Mouse (Mus musculus): ENCODE measurements around the gene Tob2.

Gene Tob2

DNA sequence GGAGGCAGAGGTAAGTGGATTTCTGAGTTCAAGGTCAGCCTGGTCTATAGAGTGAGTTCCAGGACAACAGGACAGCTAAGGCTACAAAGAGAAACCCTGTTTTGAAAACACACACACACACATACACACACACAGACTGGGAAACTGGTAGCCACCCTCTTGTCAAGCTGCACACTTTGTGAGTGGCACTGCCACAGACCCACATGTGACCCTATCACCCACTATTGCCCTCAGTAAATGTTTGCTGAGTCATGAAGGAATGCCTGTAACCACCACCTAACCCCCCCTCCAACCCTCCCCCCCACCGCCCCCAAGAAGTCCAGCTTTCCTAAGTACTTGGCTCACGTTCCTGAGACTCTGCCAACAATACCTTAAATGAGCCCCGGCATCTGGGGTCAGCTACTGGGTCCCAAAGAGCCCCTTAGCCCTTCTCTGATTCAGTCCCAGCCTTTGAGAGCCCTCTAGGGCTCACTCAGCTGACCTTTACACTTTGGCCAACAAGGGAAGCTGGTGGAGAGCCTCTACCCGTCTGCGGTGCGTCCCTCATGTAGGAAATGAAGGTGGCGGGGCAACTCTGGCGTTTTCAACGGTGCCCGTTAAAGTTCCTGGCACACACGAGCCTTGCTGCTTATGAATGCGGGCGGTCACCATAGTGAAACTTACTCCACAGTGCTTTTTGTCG, 19.9 kb downstream of the Tob2 start:
- DNase-seq (ENCODE audit: low spot score) = no peak

DNA sequence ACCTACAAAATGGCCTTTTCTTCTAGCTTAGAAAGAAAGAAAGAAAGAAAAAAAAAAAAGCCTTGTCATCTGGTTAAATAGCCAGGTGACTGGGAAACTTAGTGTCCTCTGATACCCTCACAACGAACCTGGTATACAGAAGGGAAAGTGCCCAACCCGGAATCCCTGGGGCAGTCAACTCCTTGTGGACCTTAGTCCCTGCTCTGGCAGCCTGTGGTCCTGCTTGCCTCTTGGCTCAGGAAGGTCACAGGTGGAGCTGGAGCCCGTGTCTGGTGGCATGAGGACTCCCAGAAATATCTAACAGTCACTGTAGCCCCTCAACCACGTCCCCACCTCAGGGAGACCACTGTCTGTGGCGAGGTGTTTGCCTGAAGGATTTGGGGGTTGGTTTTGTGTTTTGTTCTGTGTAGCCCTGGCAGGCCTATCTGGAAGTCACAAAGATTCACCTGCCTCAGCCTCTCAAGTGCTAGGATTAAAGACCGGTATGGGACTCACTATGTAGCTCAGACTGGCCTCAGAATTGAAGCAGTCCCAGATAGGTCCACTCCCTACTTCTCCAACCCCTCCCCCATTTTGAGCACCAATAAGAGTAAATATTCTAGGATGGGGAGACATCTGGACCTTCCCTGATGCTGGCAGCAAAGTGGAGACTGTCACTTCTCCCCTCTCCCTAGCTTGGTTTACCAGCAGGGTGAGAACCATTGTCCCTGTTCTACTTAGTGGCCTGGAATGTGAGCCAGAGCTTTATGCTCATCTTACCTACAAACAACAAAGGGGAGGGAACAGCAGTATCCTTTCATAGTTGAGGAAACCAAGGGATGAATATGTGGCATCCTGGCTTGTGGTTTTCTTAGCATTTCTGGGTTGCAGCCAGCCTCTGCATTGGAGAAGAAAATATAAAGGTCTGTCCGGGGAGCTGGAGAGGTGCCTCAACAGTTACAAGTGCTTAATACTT, 21.4 kb downstream of the Tob2 start:
- no peak for DNase-seq (ENCODE audit: low spot score)

DNA sequence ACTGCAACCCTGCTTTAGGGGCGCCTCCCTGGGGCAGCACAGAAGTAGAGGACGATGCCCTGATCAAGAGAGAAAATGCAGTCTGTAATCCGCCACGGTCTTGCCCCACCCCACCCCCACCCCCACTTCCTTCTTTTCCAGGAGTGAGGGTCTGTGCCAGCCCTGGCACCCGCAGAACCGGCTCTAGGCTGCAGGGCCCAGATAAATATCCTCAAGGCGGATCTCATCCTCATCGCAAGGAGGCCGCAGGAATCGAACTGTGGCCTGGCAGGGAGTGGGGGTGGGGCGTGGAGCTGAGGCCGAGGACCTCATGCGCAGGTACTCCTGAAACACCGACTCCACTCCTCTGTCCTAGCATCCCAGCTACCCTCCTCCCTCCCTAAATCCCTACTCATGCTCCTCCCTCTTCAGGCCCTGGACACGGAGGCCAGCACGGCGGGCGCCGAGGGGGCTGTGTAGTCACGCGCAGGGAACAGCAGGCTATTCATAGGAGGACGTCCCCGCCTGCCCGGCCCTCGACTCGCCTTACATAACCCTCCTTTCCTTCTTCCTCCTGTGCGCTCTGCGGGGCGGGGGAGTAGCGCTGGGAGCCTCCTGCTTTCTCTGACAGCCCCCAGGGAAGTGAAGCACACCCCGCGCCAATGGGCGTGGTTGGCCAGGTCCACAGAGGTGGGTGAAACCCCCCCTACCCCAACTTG, 22.3 kb downstream of the Tob2 start:
- peak; percentile 86 for DNase-seq (ENCODE audit: low spot score)

DNA sequence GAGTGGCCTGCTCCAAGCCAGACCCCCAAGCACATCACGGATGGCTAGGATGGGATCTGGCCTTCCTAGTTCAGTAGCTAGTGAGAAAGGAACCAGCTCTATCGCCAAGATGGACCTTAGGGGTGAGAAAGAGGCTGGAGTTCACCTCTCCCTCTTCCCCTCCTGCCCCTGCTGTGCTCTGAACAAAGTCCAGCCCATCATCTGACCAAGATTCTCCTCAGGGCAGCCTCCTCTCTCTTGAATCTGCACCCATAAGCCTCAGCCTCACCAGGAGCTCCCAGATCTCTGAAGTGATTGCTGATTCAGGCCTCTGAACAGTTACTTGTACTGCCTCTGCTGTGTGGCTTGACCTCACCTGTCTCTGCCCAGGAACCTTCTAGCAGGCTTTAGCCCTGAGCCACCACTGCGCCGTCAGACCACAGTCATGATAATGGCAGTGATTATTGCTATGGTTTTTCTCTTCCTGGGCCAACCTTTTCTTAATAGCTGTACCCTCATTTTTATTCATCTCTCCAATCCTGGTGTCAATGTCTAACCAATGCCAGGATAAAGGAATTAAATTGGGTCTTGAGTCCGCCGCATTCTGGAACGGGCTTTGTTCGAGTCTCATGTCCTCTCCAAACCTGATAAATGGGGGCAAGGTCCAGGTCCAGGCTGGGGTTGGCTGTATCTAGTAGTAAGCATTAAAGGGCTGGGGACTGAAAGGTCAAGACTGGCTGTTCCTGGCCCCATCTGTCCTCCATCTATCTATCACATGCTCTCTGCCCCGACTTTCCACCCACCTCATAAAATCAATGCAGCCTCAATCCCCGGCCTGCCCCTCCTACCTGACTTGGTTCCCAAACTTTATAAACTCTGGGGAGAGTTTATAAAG, 23.4 kb downstream of the Tob2 start:
- no peak for DNase-seq (ENCODE audit: low spot score)

DNA sequence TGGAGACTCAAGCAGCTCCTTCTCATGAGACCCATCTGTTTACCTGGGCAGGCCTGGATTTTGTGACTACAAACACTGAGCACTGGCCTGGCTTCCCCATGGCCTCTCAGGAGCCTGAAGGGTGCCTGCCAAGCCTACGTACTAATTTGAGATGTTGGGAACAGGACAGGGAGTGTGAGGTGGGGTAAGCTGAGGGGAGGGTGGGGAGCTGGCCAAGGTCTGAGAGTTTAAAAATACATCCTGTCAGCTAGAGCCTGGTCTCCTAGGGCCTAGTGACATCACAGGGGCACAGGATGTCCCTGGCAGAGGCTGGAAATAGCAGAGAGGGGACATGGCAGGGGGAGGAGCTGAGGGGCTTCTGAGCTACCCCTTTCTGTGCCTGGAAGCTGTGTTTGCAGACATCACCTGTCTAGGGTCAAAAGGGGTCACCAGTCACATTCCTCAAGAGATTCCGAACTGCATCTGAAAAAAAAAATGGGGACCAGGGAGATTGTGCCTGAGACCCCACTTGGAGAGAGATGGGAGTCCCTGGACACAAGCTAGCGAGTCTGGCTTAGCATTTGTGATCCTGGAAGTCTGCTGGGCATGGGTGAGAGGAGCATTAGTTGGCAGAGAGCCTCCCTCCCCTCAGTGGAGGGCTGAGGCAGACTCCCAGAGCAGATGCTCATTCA, 24.3 kb downstream of the Tob2 start:
- no peak for DNase-seq (ENCODE audit: low spot score)

DNA sequence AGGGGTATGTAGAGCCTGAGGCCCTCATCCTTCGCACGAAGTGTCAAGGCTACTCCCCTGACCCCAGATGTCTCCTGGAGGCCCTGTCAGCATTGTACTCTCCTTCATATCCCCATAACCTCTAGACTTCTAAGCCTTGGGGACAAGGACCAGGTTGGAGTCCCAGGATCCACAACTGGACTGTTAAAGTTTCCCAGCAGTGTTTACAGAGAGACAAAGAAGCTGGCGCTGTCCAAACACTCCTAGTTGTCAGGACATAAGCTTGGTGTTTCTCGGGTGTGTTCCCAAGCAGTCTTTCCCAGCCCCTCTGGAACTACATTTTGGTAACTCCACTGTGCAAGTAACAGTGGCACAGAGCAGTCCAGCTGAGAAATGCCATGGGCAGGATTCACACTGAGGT, 25.1 kb downstream of the Tob2 start:
- DNase-seq (ENCODE audit: low spot score) = no peak

DNA sequence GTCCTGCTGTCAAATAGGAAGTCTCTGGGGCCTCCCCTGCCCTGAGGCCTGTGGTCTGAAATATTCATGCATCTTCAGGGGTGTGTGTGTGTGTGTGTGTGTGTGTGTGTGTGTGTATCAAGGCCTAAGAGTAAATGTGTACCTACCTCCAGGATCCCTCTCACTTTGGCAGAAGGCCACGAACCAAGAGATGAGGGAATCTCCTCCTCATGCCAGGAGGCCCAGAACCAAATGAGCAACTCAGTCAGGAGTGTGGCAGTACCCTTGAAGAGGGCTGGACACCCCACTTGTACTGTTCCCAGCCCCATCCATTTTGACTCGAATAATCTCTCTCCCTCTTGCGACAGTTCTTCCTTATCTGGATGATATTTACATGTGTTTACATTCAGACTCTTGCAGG, 26.4 kb downstream of the Tob2 start:
- no peak for DNase-seq (ENCODE audit: low spot score)

DNA sequence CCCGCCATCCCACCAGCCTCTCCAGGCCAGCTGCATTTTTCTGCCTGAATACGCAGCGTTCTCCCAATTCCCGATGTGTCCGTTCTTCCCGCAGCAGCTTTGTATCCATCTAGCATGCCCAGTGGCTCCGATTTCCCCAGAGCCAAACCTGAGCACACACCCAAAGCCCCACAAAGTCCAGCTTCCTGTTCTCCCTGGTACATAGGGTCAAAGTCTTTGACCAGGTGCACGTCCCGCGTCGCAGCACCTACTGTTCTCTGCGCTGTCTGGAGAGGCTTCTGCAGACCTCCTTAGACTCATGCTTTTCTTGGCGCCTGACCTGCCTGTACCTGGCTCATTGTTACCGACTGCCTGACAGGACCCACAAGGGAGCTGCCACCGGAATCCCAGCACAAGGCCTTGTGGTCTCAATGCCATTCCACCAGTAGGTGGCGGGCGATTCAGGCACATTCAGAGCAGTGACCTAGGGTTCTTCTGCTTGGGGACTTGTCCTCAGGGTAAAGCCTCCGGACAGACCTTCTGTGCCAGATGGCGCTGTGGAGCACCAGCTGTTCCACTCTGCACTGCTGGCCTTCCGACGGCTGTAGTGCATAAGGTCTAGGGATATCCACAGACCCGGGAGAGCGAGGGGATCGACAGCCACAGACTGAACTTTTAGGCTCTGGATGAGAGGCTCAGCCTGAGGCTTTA, 27.3 kb downstream of the Tob2 start:
- DNase-seq (ENCODE audit: low spot score) = peak; percentile 95

DNA sequence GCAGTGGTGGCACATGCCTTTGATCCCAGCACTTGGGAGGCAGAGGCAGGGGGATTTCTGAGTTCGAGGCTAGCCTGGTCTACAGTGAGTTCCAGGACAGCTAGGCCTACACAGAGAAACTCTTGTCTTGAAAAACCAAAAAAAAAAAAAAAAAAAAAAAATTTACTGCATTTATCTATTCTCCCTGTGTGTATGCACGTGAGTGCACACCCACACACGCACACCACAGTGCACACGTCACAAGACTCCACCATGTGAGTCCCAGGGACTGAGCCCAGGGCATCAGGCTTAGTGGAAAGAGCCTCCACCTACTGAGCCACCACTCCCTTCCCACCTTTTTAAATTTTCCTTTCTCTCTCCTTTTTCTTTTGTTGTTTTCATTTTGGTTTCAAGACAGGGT, 28.1 kb downstream of the Tob2 start:
- DNase-seq (ENCODE audit: low spot score) = no peak

DNA sequence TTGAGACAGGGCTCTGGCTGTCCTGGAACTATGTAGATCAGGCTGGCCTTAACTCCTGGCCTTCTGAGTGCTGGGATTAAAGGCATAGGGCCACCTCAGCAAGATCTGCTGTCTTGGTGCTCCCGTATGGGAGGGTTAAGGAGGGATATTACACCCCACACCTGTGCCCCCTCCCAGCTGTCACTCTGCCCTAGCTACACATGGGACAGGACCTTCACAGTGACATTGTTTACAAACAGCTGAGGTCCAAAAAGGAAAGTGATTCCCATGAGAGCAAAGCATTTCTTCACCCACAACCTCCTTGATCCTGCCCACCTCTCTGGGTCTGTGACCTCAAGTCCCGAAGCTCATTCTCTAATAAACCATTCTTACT, 29.4 kb downstream of the Tob2 start:
- no peak for DNase-seq (ENCODE audit: low spot score)

DNA sequence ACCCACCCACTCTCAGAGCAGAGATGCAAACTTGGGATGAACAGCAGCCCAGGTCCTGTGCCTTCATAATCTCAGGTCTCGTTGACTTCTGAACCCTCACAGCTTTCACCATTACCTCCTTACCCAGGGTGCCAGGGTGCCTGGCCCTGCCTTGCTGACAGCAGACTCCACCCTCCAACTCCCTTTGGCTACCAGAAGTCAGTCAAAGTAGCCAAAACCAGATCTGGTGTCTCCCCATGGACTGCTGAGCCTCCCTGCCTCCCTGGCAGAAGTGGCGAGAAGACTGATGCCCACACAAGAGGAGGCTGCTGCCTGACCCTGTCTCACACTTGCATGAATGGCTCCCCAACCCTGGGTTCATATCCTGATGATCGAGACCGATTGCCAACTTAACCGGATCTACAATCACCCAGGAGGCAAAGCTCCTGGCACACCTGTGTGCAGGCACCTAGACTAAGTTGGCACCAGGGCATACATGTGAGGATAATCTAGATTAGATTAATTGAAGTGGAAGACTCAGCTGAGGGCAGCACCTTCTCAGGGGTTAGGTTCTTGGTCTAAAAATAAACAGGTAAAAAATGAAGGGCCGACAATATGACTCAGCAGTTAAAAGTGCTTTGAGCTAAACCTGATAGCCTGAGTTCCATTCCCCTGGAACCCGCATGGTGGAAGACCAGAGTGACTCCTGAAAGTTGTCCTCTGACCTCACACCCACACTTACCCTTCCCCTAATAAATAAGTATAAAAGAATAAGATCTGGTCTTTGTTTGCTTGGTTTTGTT, 30.0 kb downstream of the Tob2 start:
- DNase-seq (ENCODE audit: low spot score) = no peak

DNA sequence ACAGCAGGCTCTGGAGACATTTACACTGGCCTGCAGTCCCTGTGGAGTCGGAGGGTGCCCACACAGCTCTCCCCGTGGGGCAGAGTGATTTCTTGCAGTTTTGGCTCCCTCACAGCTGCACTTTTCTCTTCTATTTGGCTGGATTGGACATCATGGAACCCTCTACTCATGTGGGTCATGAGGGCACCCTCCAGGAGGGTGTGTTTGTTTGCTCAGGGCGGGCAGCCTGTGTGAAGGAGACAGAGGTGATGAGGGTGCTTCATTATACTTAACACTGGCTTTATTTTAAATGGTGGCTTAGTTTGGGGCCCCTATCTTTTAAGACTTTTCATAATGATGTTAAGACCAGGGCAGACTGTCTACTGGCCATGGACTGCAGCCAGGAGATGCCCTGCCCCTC, 33.8 kb downstream of the Tob2 start:
- DNase-seq (ENCODE audit: low spot score) = no peak

DNA sequence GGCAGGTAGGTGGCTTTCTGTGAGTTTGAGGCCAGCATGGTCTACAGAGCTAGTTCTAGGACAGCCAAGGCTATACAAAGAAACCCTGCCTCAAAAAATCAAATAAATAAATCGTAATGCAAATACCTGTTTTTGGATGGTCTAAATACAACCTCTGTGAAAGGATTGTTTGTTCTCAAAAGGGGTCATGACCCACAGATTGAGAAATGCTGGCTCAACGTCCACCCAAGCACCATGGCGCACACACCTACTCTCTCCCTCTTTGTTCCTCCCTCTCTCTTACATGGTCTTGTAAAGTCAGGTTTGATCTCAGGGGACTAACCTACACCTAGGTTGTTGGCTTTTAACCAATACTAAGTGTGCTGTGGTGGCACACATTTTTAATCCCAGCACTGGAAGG, 36.0 kb downstream of the Tob2 start:
- DNase-seq (ENCODE audit: low spot score) = no peak

DNA sequence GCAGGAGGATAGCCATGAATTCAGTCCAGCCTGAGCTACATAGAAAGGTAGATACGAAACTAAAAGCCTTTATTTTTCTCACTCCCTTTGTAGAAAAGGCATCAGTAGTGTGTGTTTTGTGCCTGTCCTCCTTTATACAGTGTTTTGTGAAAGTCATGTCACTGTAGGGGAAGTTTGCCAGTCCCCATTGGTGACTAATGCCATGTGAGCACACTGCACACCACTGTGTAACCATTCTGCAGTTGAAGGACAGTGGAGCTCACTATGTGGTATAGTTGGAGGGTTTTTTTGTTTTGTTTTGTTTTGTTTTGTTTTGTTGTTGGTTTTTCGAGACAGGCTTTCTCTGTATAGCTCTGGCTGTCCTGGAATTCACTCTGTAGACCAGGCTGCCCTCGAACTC, 40.2 kb downstream of the Tob2 start:
- DNase-seq (ENCODE audit: low spot score) = no peak

DNA sequence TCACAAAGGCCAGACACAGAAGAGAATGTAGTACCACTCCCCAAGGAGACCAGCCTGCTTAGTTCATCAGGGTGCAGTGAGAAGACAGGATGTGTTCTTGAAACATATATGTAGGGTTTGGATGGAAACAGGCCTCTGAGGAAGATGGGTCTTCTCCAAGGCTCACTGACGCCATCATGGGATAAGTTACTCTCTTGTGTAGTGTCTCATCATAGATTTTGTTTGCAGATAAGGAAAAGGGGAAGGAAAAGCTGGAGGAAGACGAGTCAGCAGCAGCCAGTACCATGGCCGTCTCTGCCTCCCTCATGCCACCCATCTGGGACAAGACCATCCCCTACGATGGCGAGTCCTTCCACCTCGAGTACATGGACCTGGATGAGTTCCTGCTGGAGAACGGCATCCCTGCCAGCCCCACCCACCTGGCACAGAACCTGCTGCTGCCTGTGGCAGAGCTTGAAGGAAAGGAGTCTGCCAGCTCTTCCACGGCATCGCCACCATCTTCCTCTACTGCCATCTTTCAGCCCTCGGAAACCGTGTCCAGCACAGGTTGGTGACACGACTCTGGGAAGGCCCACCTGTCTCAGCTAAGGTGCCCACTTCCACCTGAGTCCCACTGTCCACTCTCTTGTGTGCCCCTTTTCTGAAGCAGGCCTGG, 43.8 kb downstream of the Tob2 start:
- DNase-seq (ENCODE audit: low spot score) = no peak

DNA sequence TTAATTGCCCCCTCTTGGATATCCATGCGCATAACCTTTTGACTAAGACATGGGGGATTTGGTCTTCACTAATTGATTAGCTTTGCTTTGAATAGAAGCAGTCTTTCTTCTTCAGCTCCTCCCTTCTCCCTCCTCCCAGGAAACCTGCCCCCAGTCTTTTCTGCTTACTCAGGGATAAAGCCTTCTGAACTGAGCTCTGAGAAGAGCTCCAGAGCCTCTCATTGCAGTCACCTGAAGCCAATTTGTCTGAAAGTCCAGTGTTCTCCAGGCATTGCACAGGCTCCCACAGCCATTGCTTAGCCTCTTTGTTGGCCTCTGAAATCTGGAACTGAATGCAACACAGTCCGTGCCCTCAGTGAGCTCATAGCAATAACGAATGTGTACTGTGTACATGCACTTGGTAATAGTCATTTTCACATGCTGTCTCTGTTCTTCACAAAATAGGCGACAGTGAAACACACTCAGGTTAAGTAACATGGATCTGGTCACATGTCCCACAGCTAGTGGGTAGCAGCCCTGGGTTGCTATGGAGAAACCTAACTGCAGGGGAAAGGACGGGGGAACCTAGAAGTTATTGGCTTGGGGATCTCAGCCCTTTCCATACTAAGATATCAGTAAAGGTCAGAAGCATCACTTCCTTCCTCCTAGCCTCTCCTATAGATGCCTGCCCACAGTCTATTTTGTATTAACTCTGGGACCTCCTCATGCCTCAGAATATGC, 44.5 kb downstream of the Tob2 start:
- DNase-seq (ENCODE audit: low spot score) = no peak

DNA sequence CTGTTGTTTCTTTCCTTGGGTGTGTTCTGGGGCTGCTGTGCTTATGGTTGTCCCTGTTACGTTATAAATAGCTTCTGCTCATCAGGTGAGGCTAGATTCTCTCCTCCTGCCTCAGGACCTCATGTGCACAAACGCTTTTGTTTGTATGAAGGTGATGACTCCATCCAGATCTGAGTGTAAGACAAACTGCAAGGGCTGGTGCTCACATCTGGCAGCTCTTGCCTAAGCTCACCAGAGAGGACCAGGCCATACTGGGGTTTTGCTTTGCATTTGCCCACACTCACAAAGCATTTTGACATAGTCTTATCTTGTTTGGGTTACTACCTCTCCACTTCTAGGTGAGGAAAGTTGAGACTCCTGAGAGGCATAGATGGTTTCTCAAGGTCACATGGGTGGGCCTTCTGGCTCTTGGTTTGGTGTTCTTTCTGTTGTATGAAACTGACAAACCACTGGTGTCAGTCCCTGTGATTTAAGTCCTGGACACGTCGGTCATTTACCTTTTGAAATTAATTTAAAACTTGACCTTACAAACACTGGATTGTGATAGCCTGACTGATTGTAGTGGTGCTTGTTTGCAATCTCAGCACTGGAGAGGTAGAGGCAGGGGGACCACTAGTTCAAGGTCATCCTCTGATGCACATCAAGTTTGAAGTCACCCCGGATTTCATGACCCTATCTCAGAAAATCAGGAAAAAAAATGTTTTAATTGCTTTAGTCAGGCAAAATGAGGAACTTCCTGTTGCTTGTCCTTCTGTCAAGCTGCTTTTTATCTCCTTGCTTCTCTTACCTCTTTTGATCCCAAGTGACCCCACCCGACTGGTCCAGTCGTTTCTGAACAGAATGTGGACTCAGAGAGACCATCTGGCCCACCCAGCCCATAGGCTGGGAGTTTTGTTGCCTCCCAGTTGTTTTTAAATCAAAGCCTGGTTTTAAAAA, 45.6 kb downstream of the Tob2 start:
- DNase-seq (ENCODE audit: low spot score) = no peak

DNA sequence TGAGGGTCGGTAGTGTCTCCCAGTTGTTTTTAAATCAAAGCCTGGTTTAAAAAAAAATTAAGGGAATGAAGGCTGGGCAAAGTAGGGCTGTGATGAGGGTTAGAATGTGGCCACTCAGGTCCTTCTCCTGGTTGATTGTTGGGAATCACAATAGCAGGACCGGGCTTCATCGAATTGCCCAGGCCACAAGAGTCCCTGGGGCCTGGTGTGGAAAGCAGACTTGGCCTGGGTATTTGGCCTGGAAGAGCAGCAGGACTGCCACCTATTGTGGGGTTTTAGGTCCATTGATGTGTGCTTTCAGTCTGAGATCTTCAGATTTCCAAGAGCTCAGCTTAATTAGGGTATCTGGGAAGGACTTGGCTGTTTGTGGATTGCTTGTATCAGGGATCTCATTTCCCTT, 46.3 kb downstream of the Tob2 start:
- no peak for DNase-seq (ENCODE audit: low spot score)

Data from testis, postnatal 10 days (tissue).